Mouse (Mus musculus): Measurements from ENCODE around the gene Tmtc1. TPM values are rescaled to one million over a fixed set of nuclear protein-coding genes. Genes with fewer than 3 reads are reported as not detected.
A peak's percentile ranks its signal among the peaks of the same experiment; 100 is the strongest.

The Tmtc1 gene
- 1.4 and 2.7 TPM in 2 replicates for polyA plus RNA-seq (2014; fragmentation: Nextera tagmentation; extraction: Ambion mirVana)

DNA sequence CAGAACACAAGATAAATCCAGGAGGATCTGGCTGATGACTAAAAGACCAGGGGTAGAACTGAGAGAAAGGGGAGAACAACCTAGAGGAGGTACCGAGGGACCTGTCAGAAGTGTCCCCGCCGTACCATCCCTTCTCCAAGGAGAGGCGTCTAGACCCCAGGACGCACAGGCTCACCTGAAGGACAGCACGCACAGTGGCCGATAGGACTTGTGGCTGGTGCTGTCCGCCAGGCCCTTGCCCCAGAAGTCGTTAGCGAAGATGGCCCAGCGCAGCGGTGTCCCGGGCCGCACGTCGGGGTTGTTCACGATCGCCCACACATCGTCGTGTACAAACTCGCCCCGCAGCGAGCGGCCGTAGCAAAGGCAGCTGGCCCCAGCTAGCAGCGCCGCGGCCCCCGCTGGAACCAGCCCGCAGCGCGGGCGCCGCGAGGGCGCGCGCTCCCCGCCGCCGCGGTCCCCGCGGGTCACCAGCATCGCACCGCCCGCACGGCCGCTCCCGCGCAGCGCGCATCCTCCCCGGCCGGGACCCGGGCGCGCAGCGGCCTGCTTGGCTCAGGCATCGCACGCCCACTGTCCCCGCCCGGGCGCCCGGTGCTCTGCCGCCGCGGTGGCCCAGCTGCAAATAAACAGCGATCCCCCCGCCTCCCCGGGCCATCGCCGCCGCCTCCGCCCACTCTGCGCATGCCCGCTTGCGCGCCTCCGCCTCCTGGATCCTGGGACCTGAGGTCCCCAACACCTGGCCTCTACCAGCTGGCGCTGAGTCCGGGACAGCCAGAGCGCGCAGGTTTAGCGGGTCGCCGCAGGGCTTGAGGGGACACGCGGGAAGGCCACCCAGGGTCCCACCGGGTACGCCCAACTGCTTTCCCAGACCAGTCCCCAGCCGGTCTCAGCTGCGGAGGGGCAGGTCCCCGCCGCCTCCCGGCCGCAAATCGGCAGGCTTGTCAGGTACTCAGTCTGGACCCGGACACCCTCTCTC, at the start of gene Tmtc1:
Gene Tmtc1, minus strand, starts transcription at position 664 of the 976 bp plus-strand sequence.
- no peak within 1 kb of the TSS for H3K27ac ChIP-seq (ENCODE audit: low read depth, low read length)
- no peaks in the 10 kb centered on the region for H3K9me3 ChIP-seq (replicated peaks; ENCODE audit: control insufficient read depth, low read length)
- peaks cover 21% of the 10 kb centered on the region for H3K27me3 ChIP-seq (ENCODE audit: control insufficient read depth, insufficient read depth, low read length)
- H3K4me2 ChIP-seq, result peak within 1 kb of the TSS; percentile 73
- WGBS (ENCODE audit: insufficient replicate concordance), result under 1% methylated on average over 77 of the region's 99 CpGs
- peaks cover 11% of the 10 kb centered on the region; the same call in 1 of the 2 replicates for H3K4me1 ChIP-seq (ENCODE audit: control insufficient read depth, insufficient read depth, low read length)
- no peaks in the 10 kb centered on the region for H3K36me3 ChIP-seq (ENCODE audit: control insufficient read depth, insufficient read depth, low read length)
- peak; percentile 50 for ATAC-seq (replicated peaks; ENCODE audit: insufficient number of reproducible peaks, low FRiP score, low TSS enrichment)
- peak within 1 kb of the TSS; percentile 54 for H3K4me3 ChIP-seq (ENCODE audit: low read depth, low read length)
- peak within 1 kb of the TSS; percentile 52 for H3K9ac ChIP-seq (ENCODE audit: low read depth, low read length)

DNA sequence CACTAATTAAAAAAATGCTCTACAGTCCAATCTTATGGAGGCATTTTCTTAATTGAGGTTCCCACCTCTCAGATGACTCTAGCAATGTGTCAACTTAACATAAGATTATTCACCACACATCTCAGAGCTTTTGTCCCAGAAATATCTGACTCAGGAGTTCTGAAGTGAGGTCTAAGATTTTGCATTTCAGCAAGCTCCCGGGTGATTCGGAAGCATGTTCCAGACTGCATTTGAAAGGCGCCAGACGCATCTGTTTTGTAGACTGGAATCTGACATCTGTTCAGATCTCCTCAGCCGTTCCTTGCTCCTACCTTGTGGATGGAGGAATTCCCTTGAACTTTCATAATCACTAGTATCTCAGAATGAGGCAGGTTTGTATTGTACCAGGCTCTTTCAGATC, 47.7 kb upstream of the Tmtc1 start:
- no peak overlapping the region for H3K4me3 ChIP-seq (ENCODE audit: low read depth, low read length)
- no peaks in the 10 kb centered on the region for H3K27me3 ChIP-seq (ENCODE audit: control insufficient read depth, insufficient read depth, low read length)
- 74% methylated on average over 5 of the region's 5 CpGs for WGBS (ENCODE audit: insufficient replicate concordance)
- ATAC-seq (replicated peaks; ENCODE audit: insufficient number of reproducible peaks, low FRiP score, low TSS enrichment), result no peak
- no peaks in the 10 kb centered on the region for H3K4me1 ChIP-seq (ENCODE audit: control insufficient read depth, insufficient read depth, low read length)
- H3K9me3 ChIP-seq (replicated peaks; ENCODE audit: control insufficient read depth, low read length), result no peaks in the 10 kb centered on the region
- H3K4me2 ChIP-seq, result no peak overlapping the region
- H3K9ac ChIP-seq (ENCODE audit: low read depth, low read length), result no peak overlapping the region
- no peaks in the 10 kb centered on the region for H3K36me3 ChIP-seq (ENCODE audit: control insufficient read depth, insufficient read depth, low read length)
- H3K27ac ChIP-seq (ENCODE audit: low read depth, low read length), result no peak overlapping the region

DNA sequence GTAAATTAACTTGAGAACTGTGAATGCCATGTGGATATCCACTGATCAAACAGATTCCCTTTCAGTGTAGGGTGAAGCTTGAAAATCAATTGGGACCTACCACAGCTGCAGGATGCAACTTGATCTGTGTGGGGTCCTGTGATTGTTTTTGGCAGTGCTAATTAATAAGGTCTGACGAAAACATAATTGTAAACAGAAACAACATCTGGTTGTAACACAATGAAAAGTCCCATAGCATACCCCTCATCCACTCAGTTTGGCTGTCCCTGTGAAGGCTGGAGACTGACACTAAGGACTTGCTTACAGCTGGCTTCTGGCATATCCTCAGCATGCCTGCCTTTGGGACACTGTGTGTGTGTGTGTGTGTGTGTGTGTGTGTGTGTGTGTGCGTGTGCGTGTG, 42.6 kb upstream of the Tmtc1 start:
- H3K9ac ChIP-seq (ENCODE audit: low read depth, low read length), result no peak overlapping the region
- H3K4me3 ChIP-seq (ENCODE audit: low read depth, low read length), result no peak overlapping the region
- H3K4me1 ChIP-seq (ENCODE audit: control insufficient read depth, insufficient read depth, low read length), result no peaks in the 10 kb centered on the region
- no peaks in the 10 kb centered on the region for H3K36me3 ChIP-seq (ENCODE audit: control insufficient read depth, insufficient read depth, low read length)
- no peak overlapping the region for H3K27ac ChIP-seq (ENCODE audit: low read depth, low read length)
- H3K27me3 ChIP-seq (ENCODE audit: control insufficient read depth, insufficient read depth, low read length), result no peaks in the 10 kb centered on the region
- ATAC-seq (replicated peaks; ENCODE audit: insufficient number of reproducible peaks, low FRiP score, low TSS enrichment), result no peak
- H3K4me2 ChIP-seq, result no peak overlapping the region
- 69% methylated on average over 3 of the region's 3 CpGs for WGBS (ENCODE audit: insufficient replicate concordance)
- H3K9me3 ChIP-seq (replicated peaks; ENCODE audit: control insufficient read depth, low read length), result no peaks in the 10 kb centered on the region

DNA sequence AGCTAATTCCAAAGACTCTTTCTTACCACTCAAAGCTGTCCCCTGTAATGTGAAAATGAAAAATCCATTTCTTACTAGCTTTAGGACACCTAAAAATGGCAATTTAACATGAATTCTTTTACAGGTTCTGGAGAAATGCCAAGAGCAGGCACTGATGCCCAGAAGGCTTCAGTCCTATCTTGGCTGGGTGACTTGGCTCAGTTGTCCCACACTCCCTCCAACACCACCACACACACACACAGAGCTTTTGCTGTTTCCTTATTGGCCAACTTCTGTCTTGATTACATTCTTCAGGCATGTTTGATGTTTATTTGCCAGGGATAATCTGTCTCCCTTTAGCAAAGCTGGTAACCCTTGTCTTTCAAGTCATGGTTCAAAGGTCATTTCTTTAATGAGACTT, 37.7 kb upstream of the Tmtc1 start:
- no peaks in the 10 kb centered on the region for H3K27me3 ChIP-seq (ENCODE audit: control insufficient read depth, insufficient read depth, low read length)
- H3K9ac ChIP-seq (ENCODE audit: low read depth, low read length), result no peak overlapping the region
- no peak for ATAC-seq (replicated peaks; ENCODE audit: insufficient number of reproducible peaks, low FRiP score, low TSS enrichment)
- no peaks in the 10 kb centered on the region for H3K36me3 ChIP-seq (ENCODE audit: control insufficient read depth, insufficient read depth, low read length)
- no peak overlapping the region for H3K4me3 ChIP-seq (ENCODE audit: low read depth, low read length)
- no peaks in the 10 kb centered on the region for H3K9me3 ChIP-seq (replicated peaks; ENCODE audit: control insufficient read depth, low read length)
- no peaks in the 10 kb centered on the region for H3K4me1 ChIP-seq (ENCODE audit: control insufficient read depth, insufficient read depth, low read length)
- H3K27ac ChIP-seq (ENCODE audit: low read depth, low read length), result no peak overlapping the region
- no peak overlapping the region for H3K4me2 ChIP-seq

DNA sequence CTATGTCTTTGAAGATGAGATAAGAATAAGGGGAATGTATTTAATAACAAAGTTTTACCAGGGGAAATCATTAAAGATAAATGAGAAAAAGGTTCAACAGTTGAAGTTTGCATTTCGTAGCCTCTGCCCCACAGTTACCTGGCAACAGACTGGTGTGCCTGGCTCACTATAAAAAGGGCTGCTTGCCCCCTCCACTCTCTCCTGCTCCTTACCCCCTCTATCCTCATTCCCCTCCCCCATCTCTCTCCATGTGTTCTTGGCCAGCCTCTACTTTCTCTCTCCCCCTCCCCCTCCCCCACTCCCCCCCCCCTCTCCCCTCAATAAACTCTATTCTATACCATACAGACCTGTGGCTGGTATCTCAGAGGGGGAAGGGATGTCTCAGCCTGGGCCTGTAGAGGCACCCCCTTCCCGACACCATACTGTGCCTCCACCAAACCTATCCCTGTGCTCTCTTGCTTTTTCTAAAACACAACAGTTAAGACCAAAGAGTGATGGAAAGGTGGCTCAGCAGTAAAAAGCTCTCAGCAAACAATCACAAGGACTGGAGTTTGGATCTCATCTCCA, 35.6 kb upstream of the Tmtc1 start:
- no peaks in the 10 kb centered on the region for H3K9me3 ChIP-seq (replicated peaks; ENCODE audit: control insufficient read depth, low read length)
- H3K9ac ChIP-seq (ENCODE audit: low read depth, low read length), result no peak overlapping the region
- 69% methylated on average over 2 of the region's 2 CpGs for WGBS (ENCODE audit: insufficient replicate concordance)
- H3K27me3 ChIP-seq (ENCODE audit: control insufficient read depth, insufficient read depth, low read length), result no peaks in the 10 kb centered on the region
- H3K27ac ChIP-seq (ENCODE audit: low read depth, low read length), result no peak overlapping the region
- ATAC-seq (replicated peaks; ENCODE audit: insufficient number of reproducible peaks, low FRiP score, low TSS enrichment), result no peak
- H3K4me3 ChIP-seq (ENCODE audit: low read depth, low read length), result no peak overlapping the region
- H3K36me3 ChIP-seq (ENCODE audit: control insufficient read depth, insufficient read depth, low read length), result no peaks in the 10 kb centered on the region
- no peaks in the 10 kb centered on the region for H3K4me1 ChIP-seq (ENCODE audit: control insufficient read depth, insufficient read depth, low read length)
- no peak overlapping the region for H3K4me2 ChIP-seq

DNA sequence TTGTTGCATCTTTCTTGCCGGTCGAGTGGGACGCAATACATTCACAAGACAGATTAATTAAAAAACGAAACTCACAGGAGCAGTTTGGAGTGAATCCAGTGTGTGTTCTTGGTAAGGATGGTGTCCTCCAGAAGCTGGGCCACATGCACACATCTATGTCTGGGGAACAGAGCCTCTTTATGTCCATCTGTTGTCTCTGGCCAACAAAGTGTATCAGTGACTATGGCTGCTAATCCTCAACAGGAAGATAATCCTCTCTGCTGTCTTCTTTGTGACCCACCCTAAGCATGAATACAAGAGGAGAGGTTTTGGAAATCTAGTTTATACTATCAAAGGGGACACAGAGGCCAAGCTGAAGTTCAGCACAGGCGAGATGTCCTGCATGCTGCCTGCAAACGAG, 34.2 kb upstream of the Tmtc1 start:
- no peak for ATAC-seq (replicated peaks; ENCODE audit: insufficient number of reproducible peaks, low FRiP score, low TSS enrichment)
- Histone ChIP-seq H3K27ac (ENCODE audit: low read depth, low read length) (no peak overlapping the region), H3K9ac (ENCODE audit: low read depth, low read length) (no peak overlapping the region), H3K36me3 (ENCODE audit: control insufficient read depth, insufficient read depth, low read length) (no peaks in the 10 kb centered on the region), H3K4me2 (no peak overlapping the region), H3K9me3 (replicated peaks; ENCODE audit: control insufficient read depth, low read length) (no peaks in the 10 kb centered on the region), H3K27me3 (ENCODE audit: control insufficient read depth, insufficient read depth, low read length) (no peaks in the 10 kb centered on the region), H3K4me1 (ENCODE audit: control insufficient read depth, insufficient read depth, low read length) (no peaks in the 10 kb centered on the region), H3K4me3 (ENCODE audit: low read depth, low read length) (no peak overlapping the region)
- 79% methylated on average over 6 of the region's 6 CpGs for WGBS (ENCODE audit: insufficient replicate concordance)

DNA sequence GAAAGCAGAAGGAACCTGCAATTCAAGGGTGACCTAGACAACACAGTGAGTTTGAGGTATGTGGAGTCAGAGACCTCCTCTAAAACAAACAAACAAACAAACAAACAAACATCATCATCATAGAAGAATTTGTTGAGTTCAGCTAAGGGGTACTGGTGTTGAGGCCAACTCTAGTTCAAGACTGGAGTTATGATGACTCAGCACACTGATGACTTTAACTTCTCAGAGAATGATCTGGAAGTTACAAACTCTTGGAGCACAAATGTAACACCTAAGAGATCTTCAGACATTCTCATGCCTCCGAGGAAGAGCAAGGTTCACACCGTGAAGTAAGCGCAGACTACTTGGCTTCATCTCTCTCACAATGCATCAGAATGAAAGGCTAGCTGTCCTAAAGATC, 28.1 kb upstream of the Tmtc1 start:
- H3K27ac ChIP-seq (ENCODE audit: low read depth, low read length), result no peak overlapping the region
- H3K27me3 ChIP-seq (ENCODE audit: control insufficient read depth, insufficient read depth, low read length), result no peaks in the 10 kb centered on the region
- 89% methylated on average over 3 of the region's 3 CpGs for WGBS (ENCODE audit: insufficient replicate concordance)
- no peak overlapping the region for H3K9ac ChIP-seq (ENCODE audit: low read depth, low read length)
- no peak overlapping the region for H3K4me2 ChIP-seq
- H3K4me1 ChIP-seq (ENCODE audit: control insufficient read depth, insufficient read depth, low read length), result peaks cover 7% of the 10 kb centered on the region; the same call in 1 of the 2 replicates
- no peak for ATAC-seq (replicated peaks; ENCODE audit: insufficient number of reproducible peaks, low FRiP score, low TSS enrichment)
- H3K4me3 ChIP-seq (ENCODE audit: low read depth, low read length), result no peak overlapping the region
- H3K9me3 ChIP-seq (replicated peaks; ENCODE audit: control insufficient read depth, low read length), result no peaks in the 10 kb centered on the region
- no peaks in the 10 kb centered on the region for H3K36me3 ChIP-seq (ENCODE audit: control insufficient read depth, insufficient read depth, low read length)

DNA sequence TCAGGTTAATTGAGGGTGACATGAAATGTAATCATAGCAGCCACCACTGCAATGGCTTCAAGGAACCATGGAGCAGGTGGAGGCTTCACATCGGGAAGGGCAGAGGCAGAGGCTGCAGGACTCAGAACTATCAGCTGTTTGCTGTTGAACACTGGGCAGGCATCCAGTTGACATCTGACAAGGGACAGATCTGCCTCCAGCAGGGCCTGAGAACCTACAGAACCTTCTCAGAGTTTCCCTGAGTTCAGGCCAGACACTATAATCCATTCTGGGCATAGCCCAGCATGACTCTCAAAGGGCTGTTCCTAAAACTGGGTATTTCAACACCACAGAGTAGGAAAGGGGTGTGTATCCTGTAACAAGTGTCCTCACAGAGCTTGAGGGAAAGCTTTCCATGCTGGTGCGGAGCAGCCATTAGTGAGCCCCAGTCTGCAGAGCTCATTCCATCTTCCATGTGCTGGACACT, 23.8 kb upstream of the Tmtc1 start:
- peaks cover 9% of the 10 kb centered on the region; the same call in 1 of the 2 replicates for H3K4me1 ChIP-seq (ENCODE audit: control insufficient read depth, insufficient read depth, low read length)
- no peak overlapping the region for H3K4me2 ChIP-seq
- no peak for ATAC-seq (replicated peaks; ENCODE audit: insufficient number of reproducible peaks, low FRiP score, low TSS enrichment)
- no peak overlapping the region; the same call in 1 of the 2 replicates for H3K27ac ChIP-seq (ENCODE audit: low read depth, low read length)
- 27% methylated on average over 2 of the region's 2 CpGs for WGBS (ENCODE audit: insufficient replicate concordance)
- no peaks in the 10 kb centered on the region for H3K27me3 ChIP-seq (ENCODE audit: control insufficient read depth, insufficient read depth, low read length)
- H3K36me3 ChIP-seq (ENCODE audit: control insufficient read depth, insufficient read depth, low read length), result no peaks in the 10 kb centered on the region
- no peaks in the 10 kb centered on the region for H3K9me3 ChIP-seq (replicated peaks; ENCODE audit: control insufficient read depth, low read length)
- no peak overlapping the region for H3K9ac ChIP-seq (ENCODE audit: low read depth, low read length)
- no peak overlapping the region for H3K4me3 ChIP-seq (ENCODE audit: low read depth, low read length)
